Mouse (Mus musculus) heart, adult 2 months (tissue): ENCODE measurements at regions not wholly inside any gene's neighbourhood (a gene's known extent, or its start where the extent isn't known, plus 50 kb on each side); places are given as distances from the start of the nearest gene placed in this dataset.

Source experiments
- CTCF ChIP-seq: fragments of 200-600 bp; IDR thresholded peaks from 2 replicates; pipeline ENCODE4 v1.8.1; 2022; ENCODE audit warnings: antibody characterized with exemption, mild to moderate bottlenecking, moderate library complexity
- POLR2A ChIP-seq: fragments of 200-500 bp; IDR thresholded peaks from 2 replicates; pipeline ENCODE4 v1.6.1; 2011; ENCODE audit warnings: mild to moderate bottlenecking, low read depth, low read length, control low read depth; ENCODE audit not compliant: insufficient read depth

- no peak for TF ChIP-seq CTCF
- no peak for TF ChIP-seq POLR2A
Measured at GRCm38 (mm10) chr3:34764559-34764958, 114.4 kb downstream of the Sox2 start.
